Mouse (Mus musculus): ENCODE results near the gene Pde7b. TPM values are rescaled to one million over a fixed set of nuclear protein-coding genes. Genes with fewer than 3 reads are reported as not detected.

The Pde7b gene
- polyA plus RNA-seq, 2 experiments = 0.22 to 0.39 TPM

GRCm38 (mm10) chr10:20654187-20654586, 70.7 kb downstream of the Pde7b start:
- no peak overlapping the region for H3K27ac ChIP-seq
- no peak overlapping the region for H3K4me3 ChIP-seq (ENCODE audit: insufficient read depth in 1 of 2, low read depth in 2 of 2, low read length in 2 of 2)
- 69% methylated on average over 6 of the region's 6 CpGs for WGBS (ENCODE audit: insufficient replicate concordance)
- H3K4me1 ChIP-seq (replicated peaks; ENCODE audit: control insufficient read depth in 2 of 2, insufficient read depth in 2 of 2, low read length in 1 of 2) = no peaks in the 10 kb centered on the region
- DNase-seq (ENCODE audit: low read depth in 3 of 3, low spot score in 3 of 3) (no peak), ATAC-seq (ENCODE audit: insufficient read depth) (no peak)
- H3K36me3 ChIP-seq (replicated peaks; ENCODE audit: control insufficient read depth, insufficient read depth, low read depth) = no peaks in the 10 kb centered on the region
- no peak for TF ChIP-seq EP300 (IDR thresholded peaks at IDR 0.05; ENCODE audit: low read depth)
- no peak for TF ChIP-seq CTCF (IDR thresholded peaks at IDR 0.05; ENCODE audit: low read depth)
- no peaks in the 10 kb centered on the region for H3K9me3 ChIP-seq (ENCODE audit: control insufficient read depth, low read length)
- no peaks in the 10 kb centered on the region for H3K27me3 ChIP-seq (ENCODE audit: control insufficient read depth, insufficient read depth, low read length)
- H3K4me2 ChIP-seq (ENCODE audit: low read depth) = no peak overlapping the region
- H3K9ac ChIP-seq (replicated peaks) = no peak overlapping the region

GRCm38 (mm10) chr10:20653299-20653698, 71.6 kb downstream of the Pde7b start:
- Histone ChIP-seq H3K9me3 (ENCODE audit: control insufficient read depth, low read length) (no peaks in the 10 kb centered on the region), H3K4me3 (ENCODE audit: insufficient read depth in 1 of 2, low read depth in 2 of 2, low read length in 2 of 2) (no peak overlapping the region), H3K9ac (replicated peaks) (no peak overlapping the region), H3K27ac (no peak overlapping the region), H3K4me2 (ENCODE audit: low read depth) (no peak overlapping the region), H3K36me3 (replicated peaks; ENCODE audit: control insufficient read depth, insufficient read depth, low read depth) (no peaks in the 10 kb centered on the region), H3K27me3 (ENCODE audit: control insufficient read depth, insufficient read depth, low read length) (no peaks in the 10 kb centered on the region), H3K4me1 (replicated peaks; ENCODE audit: control insufficient read depth in 2 of 2, insufficient read depth in 2 of 2, low read length in 1 of 2) (no peaks in the 10 kb centered on the region)
- whole genome bisulfite sequencing (ENCODE audit: insufficient replicate concordance) = 59% methylated on average over 3 of the region's 3 CpGs
- ATAC-seq (ENCODE audit: insufficient read depth) = no peak
- no peak for TF ChIP-seq CTCF (IDR thresholded peaks at IDR 0.05; ENCODE audit: low read depth)
- TF ChIP-seq EP300 (IDR thresholded peaks at IDR 0.05; ENCODE audit: low read depth) = no peak
- no peak for DNase-seq (ENCODE audit: low read depth in 3 of 3, low spot score in 3 of 3)

GRCm38 (mm10) chr10:20636381-20636780, 88.5 kb downstream of the Pde7b start:
- WGBS (ENCODE audit: insufficient replicate concordance) = 74% methylated on average over 8 of the region's 8 CpGs
- H3K36me3 ChIP-seq (replicated peaks; ENCODE audit: control insufficient read depth, insufficient read depth, low read depth) = no peaks in the 10 kb centered on the region
- H3K27ac ChIP-seq = no peak overlapping the region
- H3K9me3 ChIP-seq (ENCODE audit: control insufficient read depth, low read length) = no peaks in the 10 kb centered on the region
- H3K27me3 ChIP-seq (ENCODE audit: control insufficient read depth, insufficient read depth, low read length) = no peaks in the 10 kb centered on the region
- no peaks in the 10 kb centered on the region for H3K4me1 ChIP-seq (replicated peaks; ENCODE audit: control insufficient read depth in 2 of 2, insufficient read depth in 2 of 2, low read length in 1 of 2)
- no peak for TF ChIP-seq EP300 (IDR thresholded peaks at IDR 0.05; ENCODE audit: low read depth)
- TF ChIP-seq CTCF (IDR thresholded peaks at IDR 0.05; ENCODE audit: low read depth) = no peak
- ATAC-seq (ENCODE audit: insufficient read depth) (no peak), DNase-seq (ENCODE audit: low read depth in 3 of 3, low spot score in 3 of 3) (no peak)
- no peak overlapping the region for H3K4me2 ChIP-seq (ENCODE audit: low read depth)
- H3K4me3 ChIP-seq (ENCODE audit: insufficient read depth in 1 of 2, low read depth in 2 of 2, low read length in 2 of 2) = no peak overlapping the region
- no peak overlapping the region for H3K9ac ChIP-seq (replicated peaks)

- Histone ChIP-seq H3K4me2 (ENCODE audit: low read depth) (no peak overlapping the region), H3K27me3 (ENCODE audit: control insufficient read depth, insufficient read depth, low read length) (no peaks in the 10 kb centered on the region), H3K9ac (replicated peaks) (no peak overlapping the region), H3K4me3 (ENCODE audit: insufficient read depth in 1 of 2, low read depth in 2 of 2, low read length in 2 of 2) (no peak overlapping the region), H3K9me3 (ENCODE audit: control insufficient read depth, low read length) (no peaks in the 10 kb centered on the region), H3K27ac (no peak overlapping the region), H3K4me1 (replicated peaks; ENCODE audit: control insufficient read depth in 2 of 2, insufficient read depth in 2 of 2, low read length in 1 of 2) (no peaks in the 10 kb centered on the region), H3K36me3 (replicated peaks; ENCODE audit: control insufficient read depth, insufficient read depth, low read depth) (no peaks in the 10 kb centered on the region)
- WGBS (ENCODE audit: insufficient replicate concordance) = 59% methylated on average over 1 of the region's 1 CpGs
- no peak for ATAC-seq (ENCODE audit: insufficient read depth)
- no peak for DNase-seq (ENCODE audit: low read depth in 3 of 3, low spot score in 3 of 3)
- TF ChIP-seq CTCF (IDR thresholded peaks at IDR 0.05; ENCODE audit: low read depth) = no peak
- TF ChIP-seq EP300 (IDR thresholded peaks at IDR 0.05; ENCODE audit: low read depth) = no peak
Measured at GRCm38 (mm10) chr10:20633085-20633415, 91.8 kb downstream of the Pde7b start.

DNA sequence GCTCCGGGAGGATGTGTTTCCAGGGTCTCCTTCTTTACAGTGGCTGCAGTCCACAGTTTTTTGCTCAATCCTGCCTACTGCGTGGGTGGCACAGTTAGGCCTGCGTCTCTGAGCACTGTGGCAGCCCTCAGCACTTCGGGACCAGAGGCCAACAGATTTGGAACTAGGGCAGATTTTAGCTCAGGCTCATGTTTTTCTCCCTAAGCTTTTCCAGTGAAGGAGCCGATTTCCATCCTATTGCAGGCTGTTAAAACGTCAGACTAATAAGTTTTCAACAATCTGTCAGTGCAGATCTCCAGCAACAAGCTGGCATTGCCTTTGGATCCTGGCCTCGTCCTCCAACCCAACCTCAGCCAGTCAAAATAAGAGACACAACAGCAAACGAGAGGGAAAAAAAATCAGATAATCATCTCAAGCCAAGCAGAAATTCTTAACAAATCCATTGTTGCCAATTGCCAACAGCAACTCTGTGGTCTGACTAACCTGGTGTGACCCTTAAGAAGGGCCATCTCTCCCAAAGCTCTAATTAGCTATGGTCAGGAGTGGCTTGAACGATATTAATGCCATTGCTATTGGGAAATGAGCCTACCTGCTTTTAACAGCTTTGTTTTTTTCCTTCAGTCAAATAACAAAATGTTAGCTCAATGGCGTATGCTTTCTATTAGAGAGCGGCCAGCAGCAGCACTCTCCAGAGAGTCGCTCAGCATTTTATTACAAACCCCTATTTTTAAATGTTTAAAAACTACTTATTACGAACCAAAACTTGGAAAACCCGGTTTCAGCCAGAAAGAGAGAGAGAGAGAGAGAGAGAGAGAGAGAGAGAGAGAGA, 92.4 kb downstream of the Pde7b start:
- DNase-seq (ENCODE audit: low read depth in 3 of 3, low spot score in 3 of 3) = no peak
- no peaks in the 10 kb centered on the region for H3K27me3 ChIP-seq (ENCODE audit: control insufficient read depth, insufficient read depth, low read length)
- ATAC-seq (ENCODE audit: insufficient read depth) = no peak
- H3K9ac ChIP-seq (replicated peaks) = no peak overlapping the region
- no peak overlapping the region for H3K27ac ChIP-seq
- no peaks in the 10 kb centered on the region for H3K36me3 ChIP-seq (replicated peaks; ENCODE audit: control insufficient read depth, insufficient read depth, low read depth)
- no peak for TF ChIP-seq CTCF (IDR thresholded peaks at IDR 0.05; ENCODE audit: low read depth)
- no peak for TF ChIP-seq EP300 (IDR thresholded peaks at IDR 0.05; ENCODE audit: low read depth)
- WGBS (ENCODE audit: insufficient replicate concordance) = 61% methylated on average over 14 of the region's 14 CpGs
- no peaks in the 10 kb centered on the region for H3K9me3 ChIP-seq (ENCODE audit: control insufficient read depth, low read length)
- no peaks in the 10 kb centered on the region for H3K4me1 ChIP-seq (replicated peaks; ENCODE audit: control insufficient read depth in 2 of 2, insufficient read depth in 2 of 2, low read length in 1 of 2)
- H3K4me2 ChIP-seq (ENCODE audit: low read depth) = no peak overlapping the region
- no peak overlapping the region for H3K4me3 ChIP-seq (ENCODE audit: insufficient read depth in 1 of 2, low read depth in 2 of 2, low read length in 2 of 2)
